Mouse (Mus musculus) megakaryocyte progenitor cell, adult 5-6 weeks (primary cell): ENCODE data around the gene Rfx4. TPM values are rescaled to one million over a fixed set of nuclear protein-coding genes. Genes with fewer than 3 reads are reported as not detected.

Source experiments
- ATAC-seq: replicated peaks from 2 replicates; pipeline ENCODE4 v1.8.0; 2016; ENCODE audit warnings: mild to moderate bottlenecking, moderate TSS enrichment, inconsistent platforms; ENCODE audit not compliant: poor library complexity
- total RNA-seq, 2 experiments: library from RNA; stranded (forward) in 1 of 2; stranded (reverse) in 1 of 2; fragments of 157-497, 149-512 nt in 1 of 2; fragments of 200-1000 nt in 1 of 2; gene quantifications; 2 replicates each; pipeline versions ENCODE4 v1.2.3 to v1.2.4; 2015 to 2017

Rfx4 gene
- total RNA-seq (2015) (not detected in 2 replicates), total RNA-seq (2017) (not detected in 2 replicates)

GRCm38 (mm10) chr10:84755786-84756203, at the start of gene Rfx4:
Gene Rfx4, plus strand, starts transcription at chr10:84756062.
- no peak for ATAC-seq

DNA sequence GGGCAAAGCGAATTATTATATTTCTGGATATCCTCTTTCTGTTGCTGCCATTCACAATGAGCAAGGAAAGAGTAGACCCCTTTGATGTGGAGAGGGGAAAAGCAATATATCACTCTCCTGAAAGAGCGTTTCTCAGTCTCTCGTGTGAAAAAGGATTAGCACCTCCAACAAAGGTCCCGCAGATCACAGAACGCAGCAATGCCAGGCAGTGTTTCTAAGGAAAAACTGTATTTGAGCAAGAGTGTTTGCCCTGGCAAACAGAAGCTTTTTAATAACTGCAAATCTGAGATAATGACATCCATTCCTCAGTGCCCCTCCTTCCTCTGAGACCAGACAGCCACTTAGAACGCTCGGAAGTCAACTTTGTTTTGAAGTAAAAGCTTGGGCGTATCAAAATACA, 49.3 kb upstream of the Rfx4 start:
- ATAC-seq, result no peak

DNA sequence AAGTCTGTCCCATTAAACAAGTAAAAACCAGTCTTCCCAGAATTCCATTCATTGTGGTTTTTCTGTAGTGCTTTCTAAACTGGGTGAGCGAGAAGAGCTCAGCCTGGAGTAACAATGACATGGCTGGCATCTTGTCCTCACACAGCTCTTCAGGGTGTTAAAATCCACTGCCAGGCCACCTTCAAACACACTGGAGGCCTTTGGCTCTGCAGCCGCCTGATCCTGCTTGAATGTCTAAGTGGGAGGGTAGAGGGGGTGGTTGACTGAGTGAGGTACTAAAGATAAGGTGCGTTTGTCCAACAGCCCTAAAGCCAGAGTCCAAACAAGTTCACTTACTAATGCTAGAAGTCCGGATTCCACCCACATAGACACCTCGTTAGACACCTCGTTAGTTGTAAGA, 48.6 kb upstream of the Rfx4 start:
- no peak for ATAC-seq

GRCm38 (mm10) chr10:84707752-84708530, 47.9 kb upstream of the Rfx4 start:
- ATAC-seq, result no peak

DNA sequence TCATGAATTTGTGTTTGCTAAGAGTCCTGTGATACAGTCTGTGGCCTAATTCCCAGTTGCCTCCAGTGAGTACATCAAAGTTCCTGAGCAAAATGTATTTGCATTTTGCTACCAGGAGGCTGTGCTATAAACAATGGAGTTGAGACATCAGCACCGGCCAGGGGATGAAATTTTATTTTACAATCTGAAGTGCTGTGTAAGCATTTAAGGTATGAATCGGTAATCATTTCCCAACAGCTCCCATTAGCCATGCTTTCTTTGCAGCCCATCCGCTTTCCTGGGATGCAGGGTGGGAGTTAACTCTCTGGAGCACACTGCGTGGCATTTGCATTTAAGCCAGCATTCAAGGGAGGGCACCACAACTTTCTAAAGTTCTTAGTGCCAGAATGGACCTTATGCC, 45.7 kb upstream of the Rfx4 start:
- ATAC-seq, result no peak

DNA sequence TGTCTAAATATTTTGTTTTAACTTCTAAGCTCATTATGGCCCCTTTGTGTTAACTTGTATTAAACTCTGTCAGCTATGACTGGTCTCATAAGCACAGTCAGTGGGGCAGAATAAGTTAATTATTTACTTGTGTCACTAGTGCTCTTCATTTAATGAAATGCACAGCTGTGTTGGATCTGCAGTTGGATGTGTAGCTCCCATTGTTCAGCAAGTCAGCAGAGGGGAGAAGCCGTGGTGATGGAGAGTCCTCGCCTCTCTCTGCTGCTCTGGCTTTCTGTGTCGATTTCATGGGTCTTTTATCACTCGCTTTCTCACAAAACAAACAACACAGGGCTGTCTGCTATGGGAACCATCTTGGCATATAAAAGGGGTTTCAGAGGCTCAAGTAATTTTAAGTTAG, 45.0 kb upstream of the Rfx4 start:
- no peak for ATAC-seq

DNA sequence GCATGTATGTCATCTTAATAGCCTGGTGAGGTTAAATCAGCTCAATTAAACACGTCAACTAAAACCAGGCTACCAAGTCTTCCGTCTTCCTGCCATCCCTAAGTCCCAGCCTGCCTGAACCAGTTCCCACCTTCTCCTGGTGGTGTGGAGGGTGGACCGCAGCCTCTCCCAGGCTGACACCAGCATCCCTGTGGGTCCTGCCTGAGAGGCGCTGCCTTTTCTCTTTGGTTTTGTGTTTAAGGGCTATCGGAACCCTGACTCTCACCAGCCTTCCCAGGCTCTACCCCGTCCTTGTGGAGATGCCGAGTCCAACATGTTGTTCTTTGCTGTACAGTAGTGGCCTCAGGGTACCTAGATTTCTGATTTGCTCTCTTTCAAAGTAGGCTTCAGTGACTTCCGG, 44.4 kb upstream of the Rfx4 start:
- ATAC-seq, result no peak

DNA sequence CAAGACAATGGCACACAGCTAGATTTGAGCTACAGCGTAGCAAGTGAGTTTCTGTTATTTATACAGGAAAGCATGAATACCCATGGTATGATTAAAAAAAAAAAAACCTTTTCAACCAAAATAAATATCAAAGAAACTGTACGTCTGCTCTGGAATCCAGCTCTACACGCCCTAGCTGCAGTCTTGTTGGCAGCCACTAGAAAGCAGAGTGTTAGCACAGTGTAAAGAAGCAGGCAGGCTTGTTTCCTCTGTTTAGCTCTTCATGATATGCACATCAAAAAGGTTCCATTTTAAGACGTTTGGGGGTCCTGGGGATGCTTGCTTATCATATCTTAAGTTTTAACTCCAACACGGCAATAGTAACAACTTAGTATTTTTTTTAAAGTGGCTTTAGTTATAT, 43.9 kb upstream of the Rfx4 start:
- ATAC-seq, result no peak

GRCm38 (mm10) chr10:84712532-84712931, 43.3 kb upstream of the Rfx4 start:
- no peak for ATAC-seq

DNA sequence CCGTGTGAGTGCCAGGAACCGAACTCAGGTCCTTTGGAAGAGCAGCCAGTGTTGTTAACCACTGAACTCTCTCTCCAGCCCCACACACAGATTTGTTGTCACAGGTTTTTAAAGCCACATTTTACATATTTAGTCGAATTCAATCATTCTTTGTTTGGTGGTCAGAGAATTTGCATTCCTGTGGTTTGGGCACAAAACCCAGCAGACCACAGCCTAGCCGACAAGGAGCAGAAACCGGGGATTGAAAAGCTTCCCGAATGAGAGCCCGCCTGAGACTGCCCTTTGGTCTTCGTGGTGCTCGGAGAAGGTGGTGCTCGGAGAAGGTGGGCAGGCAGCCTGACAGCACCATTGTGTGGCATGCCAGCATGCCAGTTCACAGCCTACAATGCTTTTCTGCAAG, 42.8 kb upstream of the Rfx4 start:
- ATAC-seq, result no peak

GRCm38 (mm10) chr10:84715639-84716038, 40.2 kb upstream of the Rfx4 start:
- ATAC-seq, result no peak

GRCm38 (mm10) chr10:84716581-84716980, 39.3 kb upstream of the Rfx4 start:
- ATAC-seq, result no peak

DNA sequence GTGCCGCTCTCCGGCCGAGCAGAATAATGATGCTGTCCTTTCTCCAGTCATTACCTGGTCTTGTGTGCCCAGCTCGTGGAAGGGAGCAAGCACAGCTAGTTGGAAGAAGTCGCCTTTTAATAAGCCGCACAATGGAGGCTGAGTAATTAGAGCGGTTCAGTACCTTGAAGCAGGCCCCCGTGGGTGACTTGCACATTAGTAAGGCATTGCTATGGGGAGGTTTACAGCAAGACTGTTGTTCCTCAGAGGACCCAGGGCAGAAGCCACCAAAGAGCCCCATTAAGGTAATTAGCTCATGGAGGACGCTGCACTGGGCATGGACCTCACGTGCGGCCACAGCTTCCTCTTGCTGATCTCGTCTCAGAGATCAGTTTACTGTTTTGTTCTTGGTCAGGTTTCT, 33.2 kb upstream of the Rfx4 start:
- ATAC-seq, result no peak

GRCm38 (mm10) chr10:84727005-84727404, 28.9 kb upstream of the Rfx4 start:
- no peak for ATAC-seq

- ATAC-seq, result no peak
These were observed 28.1 kb upstream of the Rfx4 start for GRCm38 (mm10) chr10:84727760-84728159.

DNA sequence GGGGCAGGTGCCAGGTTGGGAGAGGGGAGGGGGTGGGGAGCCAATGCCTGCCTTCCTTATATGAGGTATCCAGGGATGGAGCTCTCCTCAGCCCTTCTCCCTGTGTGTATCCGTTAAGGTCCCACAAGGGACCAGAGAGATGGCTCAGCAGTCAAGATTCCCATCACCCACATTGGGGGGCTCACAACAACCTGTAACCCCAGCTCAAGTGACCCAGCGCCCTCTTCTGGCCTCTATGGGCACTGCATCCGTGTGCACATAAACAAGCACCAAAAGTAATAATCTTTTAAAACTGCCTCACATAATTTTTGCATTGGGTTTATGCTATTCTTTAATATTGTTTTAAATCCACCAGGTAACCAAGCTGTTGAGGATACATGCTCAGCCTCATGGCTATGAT, 25.8 kb upstream of the Rfx4 start:
- ATAC-seq, result peak; percentile 31; the same call in 1 of the 2 replicates

DNA sequence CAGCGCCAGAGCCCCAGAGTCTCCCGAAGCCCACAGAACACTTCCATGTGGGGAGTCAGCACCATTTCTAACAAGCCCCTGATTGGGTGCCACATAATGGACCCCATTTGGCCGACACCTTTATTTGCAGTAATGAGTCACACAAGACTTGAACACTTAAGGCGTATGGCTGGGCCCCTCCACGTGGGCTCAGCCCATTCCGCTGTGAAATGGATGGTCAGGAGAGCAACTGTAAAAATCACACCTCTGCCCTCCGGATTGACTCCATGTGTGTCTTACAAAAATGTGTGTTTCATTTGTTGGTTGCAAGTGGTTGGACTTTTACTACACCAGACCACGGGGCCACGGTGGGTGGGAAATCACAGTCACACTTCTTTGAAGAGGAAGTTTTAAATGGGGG, 24.9 kb upstream of the Rfx4 start:
- no peak for ATAC-seq

DNA sequence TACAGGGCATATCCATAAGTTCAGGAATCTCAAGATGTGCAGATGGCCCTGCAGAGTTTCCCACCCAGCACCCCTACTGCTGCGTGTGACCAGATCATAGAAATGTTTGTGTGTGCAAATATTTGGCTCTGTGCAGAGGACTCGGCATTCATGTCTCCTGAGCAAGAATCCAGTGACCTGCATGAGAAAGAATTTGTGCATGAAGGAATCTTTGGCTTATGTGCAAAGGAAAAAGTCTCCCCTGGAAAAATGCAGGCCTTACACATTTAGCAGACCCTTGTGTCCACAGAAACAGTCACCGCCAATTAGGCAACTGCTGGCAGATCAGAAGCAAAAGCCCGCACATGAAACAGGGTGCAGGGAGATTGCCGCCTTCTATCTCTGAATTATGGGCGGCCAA, 22.4 kb upstream of the Rfx4 start:
- ATAC-seq, result no peak

GRCm38 (mm10) chr10:84754851-84755785, 744 bp upstream of the Rfx4 start:
- peak; percentile 44 for ATAC-seq

DNA sequence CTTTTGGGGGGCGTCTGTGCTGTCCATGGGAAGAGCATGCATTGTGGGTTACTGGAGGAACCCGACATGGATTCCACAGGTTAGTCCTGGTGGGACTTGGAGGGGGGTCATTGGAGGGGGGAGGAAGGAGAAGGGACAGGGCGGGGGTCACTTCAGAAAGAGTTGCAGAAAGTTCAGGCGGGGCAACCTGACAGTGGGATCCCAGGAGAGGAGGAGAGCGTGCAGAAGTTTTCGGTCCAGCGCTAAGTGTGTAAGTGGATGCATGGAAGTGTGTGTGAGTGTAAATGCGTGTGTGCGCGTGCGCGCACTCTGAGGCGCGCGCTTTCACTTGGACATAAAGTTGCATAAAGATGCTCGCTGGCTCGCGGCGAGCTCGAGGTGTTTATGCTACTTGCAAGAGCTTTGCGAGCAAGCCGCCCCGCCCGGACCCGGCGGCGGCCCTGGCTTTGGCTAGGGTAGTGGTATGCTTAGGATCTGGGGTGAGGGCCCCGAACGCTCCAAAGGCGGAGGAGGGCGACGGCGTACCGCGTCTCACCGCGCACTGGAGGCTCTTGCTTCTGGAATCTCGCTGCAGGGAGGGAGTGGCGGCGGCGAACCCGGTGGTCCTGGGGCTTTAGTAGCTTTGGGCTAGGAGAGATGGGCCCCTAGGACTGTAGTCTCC, 703 bp downstream of the Rfx4 start:
- ATAC-seq, result 0 out of 2 replicates have a peak, but pooled peaks have one; percentile 14

GRCm38 (mm10) chr10:84757426-84758199, 1.8 kb downstream of the Rfx4 start:
- ATAC-seq, result no peak
